Mouse (Mus musculus): ENCODE results near the gene Crim1.

- no peak for TF ChIP-seq CTCF (IDR thresholded peaks at IDR 0.05; ENCODE audit: extremely low read depth, insufficient read length, insufficient replicate concordance, low read depth, low read length)
- TF ChIP-seq POLR2A (IDR thresholded peaks at IDR 0.05; ENCODE audit: low read depth, low read length), result no peak
Measured at GRCm38 (mm10) chr17:78265135-78265534, 65.1 kb downstream of the Crim1 start.

Measured in small intestine, adult 2 months (tissue).